Mouse (Mus musculus): ENCODE results near the gene Tbc1d15. TPM values are rescaled to one million over a fixed set of nuclear protein-coding genes. Genes with fewer than 3 reads are reported as not detected.

Tbc1d15 gene
- polyA plus RNA-seq, 1 experiment = 41.5 TPM

DNA sequence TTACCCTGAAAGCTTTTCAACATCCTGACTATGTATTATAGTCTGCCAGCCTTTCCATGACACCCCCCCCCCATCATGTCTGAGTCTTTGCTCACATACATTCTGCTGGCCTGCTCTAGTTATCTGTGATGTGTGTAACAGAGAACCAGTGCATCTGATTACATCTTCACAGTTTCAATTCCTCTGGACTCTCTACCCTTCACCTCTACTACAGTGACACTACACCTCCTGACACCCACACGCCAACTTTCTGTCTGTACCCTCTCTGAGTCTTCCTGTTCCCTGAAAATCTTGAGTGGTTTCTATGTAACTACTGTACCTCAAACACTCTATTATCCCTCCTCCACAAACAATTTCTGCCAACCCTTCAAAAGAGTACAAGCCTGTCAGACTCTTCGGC lies 5.8 kb downstream of the Tbc1d15 start:
- Histone ChIP-seq H3K27ac (ENCODE audit: control insufficient read depth, insufficient read depth, low read depth, low read length) (no peak overlapping the region), H3K36me3 (ENCODE audit: control insufficient read depth, insufficient read depth, low read length) (no peaks in the 10 kb centered on the region), H3K4me1 (ENCODE audit: control insufficient read depth, insufficient read depth, low read length) (peaks cover 6% of the 10 kb centered on the region), H3K27me3 (ENCODE audit: control insufficient read depth, insufficient read depth, low read length) (no peaks in the 10 kb centered on the region), H3K4me3 (ENCODE audit: control insufficient read depth, low read depth, low read length) (no peak overlapping the region)
- TF ChIP-seq POLR2A (IDR thresholded peaks at IDR 0.05; ENCODE audit: control insufficient read depth, low read depth, low read length) (no peak), CTCF (IDR thresholded peaks at IDR 0.05; ENCODE audit: control insufficient read depth, insufficient read depth, insufficient replicate concordance, low read depth, low read length) (no peak)

DNA sequence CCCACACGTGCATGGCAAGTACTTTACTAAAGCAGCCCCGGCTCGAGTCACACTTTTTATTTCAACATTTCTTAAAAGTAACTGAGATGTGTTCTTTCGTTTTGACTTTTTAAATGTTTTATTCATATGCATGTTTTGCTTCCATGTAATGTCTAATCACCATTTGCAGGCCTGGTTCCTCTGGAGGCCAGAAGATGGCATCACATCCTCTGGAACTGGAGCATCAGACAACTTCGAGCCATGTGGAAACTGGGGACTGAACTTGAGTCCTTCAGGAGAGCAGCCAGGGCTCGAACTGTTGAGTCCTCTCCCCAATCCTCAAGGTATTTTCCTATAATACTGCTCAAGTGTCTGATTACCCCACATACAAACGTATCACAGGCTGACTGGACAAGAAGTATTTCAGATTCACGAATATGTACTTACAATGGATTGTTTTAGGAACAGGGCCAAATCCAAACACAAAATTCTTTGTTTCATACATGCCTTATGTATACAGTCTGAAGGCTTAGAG lies 10.1 kb downstream of the Tbc1d15 start:
- no peak; the same call in 1 of the 2 replicates for TF ChIP-seq CTCF (IDR thresholded peaks at IDR 0.05; ENCODE audit: control insufficient read depth, insufficient read depth, insufficient replicate concordance, low read depth, low read length)
- Histone ChIP-seq H3K27me3 (ENCODE audit: control insufficient read depth, insufficient read depth, low read length) (no peaks in the 10 kb centered on the region), H3K4me1 (ENCODE audit: control insufficient read depth, insufficient read depth, low read length) (no peaks in the 10 kb centered on the region; the same call in 1 of the 2 replicates), H3K36me3 (ENCODE audit: control insufficient read depth, insufficient read depth, low read length) (peaks cover 1% of the 10 kb centered on the region), H3K4me3 (ENCODE audit: control insufficient read depth, low read depth, low read length) (no peak overlapping the region), H3K27ac (ENCODE audit: control insufficient read depth, insufficient read depth, low read depth, low read length) (no peak overlapping the region)

DNA sequence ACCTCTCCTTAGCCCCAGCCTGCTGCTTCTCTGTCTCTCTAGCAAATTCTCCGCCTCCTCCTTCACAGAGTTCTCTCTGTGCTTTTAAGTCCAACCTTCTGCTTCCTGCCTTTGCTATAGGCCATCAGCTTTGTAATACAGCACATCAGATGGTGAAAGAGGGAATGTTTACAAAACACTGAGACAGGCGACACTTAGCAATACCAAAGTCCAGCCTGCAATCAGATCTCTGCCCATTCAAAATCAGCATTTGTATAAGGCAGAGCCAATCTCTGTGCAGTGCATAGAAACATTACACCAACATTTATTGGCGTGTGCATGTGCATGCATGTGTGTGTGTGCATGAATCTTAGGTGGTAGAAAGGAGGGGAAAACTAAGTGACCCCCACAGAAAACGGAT lies 13.3 kb downstream of the Tbc1d15 start:
- H3K27ac ChIP-seq (ENCODE audit: control insufficient read depth, insufficient read depth, low read depth, low read length) = no peak overlapping the region
- TF ChIP-seq CTCF (IDR thresholded peaks at IDR 0.05; ENCODE audit: control insufficient read depth, insufficient read depth, insufficient replicate concordance, low read depth, low read length) (no peak), POLR2A (IDR thresholded peaks at IDR 0.05; ENCODE audit: control insufficient read depth, low read depth, low read length) (no peak)
- no peaks in the 10 kb centered on the region for H3K27me3 ChIP-seq (ENCODE audit: control insufficient read depth, insufficient read depth, low read length)
- peaks cover 1% of the 10 kb centered on the region for H3K36me3 ChIP-seq (ENCODE audit: control insufficient read depth, insufficient read depth, low read length)
- no peaks in the 10 kb centered on the region for H3K4me1 ChIP-seq (ENCODE audit: control insufficient read depth, insufficient read depth, low read length)
- no peak overlapping the region for H3K4me3 ChIP-seq (ENCODE audit: control insufficient read depth, low read depth, low read length)

DNA sequence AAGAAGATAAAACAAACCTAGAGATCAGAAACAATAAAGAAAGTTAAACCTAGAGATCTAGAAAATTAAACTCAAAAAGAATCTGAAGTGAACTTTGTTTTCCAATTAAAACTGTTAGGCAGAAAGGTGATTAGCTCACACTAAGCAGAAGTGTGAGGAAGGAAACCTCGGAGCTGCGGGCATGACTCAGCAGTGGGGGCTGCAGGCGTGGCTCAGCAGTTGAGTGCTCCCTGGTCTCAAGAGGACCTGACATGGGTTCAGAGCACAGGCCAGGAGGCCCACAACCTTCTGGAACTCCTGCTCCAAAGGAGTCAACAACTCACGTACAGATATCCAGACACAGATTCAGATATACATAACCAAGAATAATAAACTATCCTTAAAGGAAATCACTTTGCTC lies 14.5 kb downstream of the Tbc1d15 start:
- TF ChIP-seq POLR2A (IDR thresholded peaks at IDR 0.05; ENCODE audit: control insufficient read depth, low read depth, low read length) (no peak), CTCF (IDR thresholded peaks at IDR 0.05; ENCODE audit: control insufficient read depth, insufficient read depth, insufficient replicate concordance, low read depth, low read length) (no peak)
- no peak overlapping the region for H3K4me3 ChIP-seq (ENCODE audit: control insufficient read depth, low read depth, low read length)
- no peaks in the 10 kb centered on the region for H3K4me1 ChIP-seq (ENCODE audit: control insufficient read depth, insufficient read depth, low read length)
- H3K27me3 ChIP-seq (ENCODE audit: control insufficient read depth, insufficient read depth, low read length) = no peaks in the 10 kb centered on the region
- H3K36me3 ChIP-seq (ENCODE audit: control insufficient read depth, insufficient read depth, low read length) = peaks cover 1% of the 10 kb centered on the region
- H3K27ac ChIP-seq (ENCODE audit: control insufficient read depth, insufficient read depth, low read depth, low read length) = no peak overlapping the region

DNA sequence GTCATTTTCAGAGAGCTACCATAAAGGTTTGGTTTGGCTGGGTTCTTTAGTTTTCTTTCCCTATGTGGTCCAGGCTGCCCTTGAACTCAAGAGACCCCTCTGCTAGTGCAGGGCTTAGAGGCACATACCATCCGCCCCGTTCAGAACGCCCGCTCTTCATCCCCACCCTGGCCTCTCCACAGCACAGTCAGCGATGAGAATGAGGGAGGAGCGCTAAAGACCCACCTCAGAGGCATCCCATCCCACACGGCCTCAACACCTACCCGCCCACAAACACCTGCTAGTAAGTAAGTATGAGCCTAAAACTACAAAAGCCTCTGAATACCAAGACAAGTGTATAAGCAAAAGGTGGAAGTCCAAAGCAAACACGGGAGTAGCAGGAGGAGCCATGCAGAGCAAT lies 15.8 kb downstream of the Tbc1d15 start:
- Histone ChIP-seq H3K4me1 (ENCODE audit: control insufficient read depth, insufficient read depth, low read length) (no peaks in the 10 kb centered on the region), H3K36me3 (ENCODE audit: control insufficient read depth, insufficient read depth, low read length) (peaks cover 1% of the 10 kb centered on the region), H3K27ac (ENCODE audit: control insufficient read depth, insufficient read depth, low read depth, low read length) (no peak overlapping the region), H3K4me3 (ENCODE audit: control insufficient read depth, low read depth, low read length) (no peak overlapping the region), H3K27me3 (ENCODE audit: control insufficient read depth, insufficient read depth, low read length) (no peaks in the 10 kb centered on the region)
- TF ChIP-seq CTCF (IDR thresholded peaks at IDR 0.05; ENCODE audit: control insufficient read depth, insufficient read depth, insufficient replicate concordance, low read depth, low read length) (no peak), POLR2A (IDR thresholded peaks at IDR 0.05; ENCODE audit: control insufficient read depth, low read depth, low read length) (no peak)

DNA sequence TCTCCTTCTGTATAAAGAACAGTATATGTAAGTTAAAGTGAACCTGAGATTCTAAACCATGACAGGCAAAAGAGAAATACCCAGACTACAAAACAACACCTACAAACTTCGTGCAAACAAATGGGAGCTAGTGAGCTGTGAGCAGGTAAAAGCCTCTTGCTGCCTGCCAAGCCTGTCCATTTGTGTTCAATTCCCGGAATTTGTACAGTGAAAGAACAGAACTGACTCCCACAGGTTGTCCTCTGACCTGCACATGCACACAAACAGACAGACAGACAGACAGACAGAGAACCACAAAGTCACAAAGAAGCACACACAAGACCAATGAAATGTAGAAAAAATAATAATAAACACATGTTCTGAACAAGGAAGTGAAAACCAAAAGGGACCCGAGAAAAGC lies 17.5 kb downstream of the Tbc1d15 start:
- peaks cover 1% of the 10 kb centered on the region; the same call in 1 of the 2 replicates for H3K36me3 ChIP-seq (ENCODE audit: control insufficient read depth, insufficient read depth, low read length)
- no peak overlapping the region for H3K27ac ChIP-seq (ENCODE audit: control insufficient read depth, insufficient read depth, low read depth, low read length)
- no peaks in the 10 kb centered on the region for H3K27me3 ChIP-seq (ENCODE audit: control insufficient read depth, insufficient read depth, low read length)
- H3K4me1 ChIP-seq (ENCODE audit: control insufficient read depth, insufficient read depth, low read length) = no peaks in the 10 kb centered on the region
- TF ChIP-seq CTCF (IDR thresholded peaks at IDR 0.05; ENCODE audit: control insufficient read depth, insufficient read depth, insufficient replicate concordance, low read depth, low read length) (no peak), POLR2A (IDR thresholded peaks at IDR 0.05; ENCODE audit: control insufficient read depth, low read depth, low read length) (no peak)
- H3K4me3 ChIP-seq (ENCODE audit: control insufficient read depth, low read depth, low read length) = no peak overlapping the region

DNA sequence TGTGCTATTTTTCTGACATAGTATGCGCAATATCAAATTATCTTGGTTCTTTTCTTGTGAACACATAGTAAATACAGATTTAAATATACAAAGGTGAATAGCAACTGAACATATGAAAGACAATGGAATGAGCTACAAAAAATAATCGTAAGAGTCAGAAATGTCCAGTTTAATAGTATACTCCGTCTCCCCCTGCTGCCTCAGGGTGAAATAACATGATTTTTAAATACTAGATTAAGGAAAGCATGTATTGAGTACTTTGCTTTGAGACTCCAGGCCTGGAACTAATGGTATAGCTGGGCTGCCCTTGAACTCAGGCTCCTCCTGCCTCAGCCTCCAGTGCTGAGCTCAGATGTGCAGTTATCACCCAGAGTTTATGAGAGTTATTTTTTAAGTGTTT lies 18.8 kb downstream of the Tbc1d15 start:
- H3K4me3 ChIP-seq (ENCODE audit: control insufficient read depth, low read depth, low read length) = no peak overlapping the region
- no peaks in the 10 kb centered on the region for H3K36me3 ChIP-seq (ENCODE audit: control insufficient read depth, insufficient read depth, low read length)
- H3K4me1 ChIP-seq (ENCODE audit: control insufficient read depth, insufficient read depth, low read length) = no peaks in the 10 kb centered on the region
- H3K27me3 ChIP-seq (ENCODE audit: control insufficient read depth, insufficient read depth, low read length) = no peaks in the 10 kb centered on the region
- H3K27ac ChIP-seq (ENCODE audit: control insufficient read depth, insufficient read depth, low read depth, low read length) = no peak overlapping the region
- no peak for TF ChIP-seq CTCF (IDR thresholded peaks at IDR 0.05; ENCODE audit: control insufficient read depth, insufficient read depth, insufficient replicate concordance, low read depth, low read length)
- no peak for TF ChIP-seq POLR2A (IDR thresholded peaks at IDR 0.05; ENCODE audit: control insufficient read depth, low read depth, low read length)

DNA sequence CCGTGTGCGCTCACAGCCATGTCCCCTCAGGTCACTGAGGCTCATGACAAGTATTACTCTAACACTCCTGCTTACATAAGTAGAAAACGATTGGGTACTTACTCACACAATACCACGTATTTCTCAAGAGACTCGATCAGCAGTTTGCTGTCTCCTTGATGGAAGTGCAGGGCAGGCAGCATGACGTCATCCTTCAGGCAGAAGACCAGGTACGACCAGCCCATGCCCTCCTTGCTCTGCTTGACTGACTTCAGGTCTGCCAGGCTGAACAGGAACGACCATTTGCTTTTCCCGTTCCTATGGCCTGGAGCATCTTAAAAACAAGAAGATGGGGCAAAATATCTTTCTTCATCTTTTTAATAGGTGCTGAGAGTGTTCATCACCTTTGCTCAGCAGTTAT lies 22.2 kb downstream of the Tbc1d15 start:
- no peak overlapping the region for H3K27ac ChIP-seq (ENCODE audit: control insufficient read depth, insufficient read depth, low read depth, low read length)
- TF ChIP-seq CTCF (IDR thresholded peaks at IDR 0.05; ENCODE audit: control insufficient read depth, insufficient read depth, insufficient replicate concordance, low read depth, low read length) (no peak), POLR2A (IDR thresholded peaks at IDR 0.05; ENCODE audit: control insufficient read depth, low read depth, low read length) (no peak)
- no peaks in the 10 kb centered on the region for H3K27me3 ChIP-seq (ENCODE audit: control insufficient read depth, insufficient read depth, low read length)
- no peaks in the 10 kb centered on the region for H3K36me3 ChIP-seq (ENCODE audit: control insufficient read depth, insufficient read depth, low read length)
- no peaks in the 10 kb centered on the region for H3K4me1 ChIP-seq (ENCODE audit: control insufficient read depth, insufficient read depth, low read length)
- H3K4me3 ChIP-seq (ENCODE audit: control insufficient read depth, low read depth, low read length) = no peak overlapping the region
